Mouse (Mus musculus) liver, adult 2 months (tissue): ENCODE data around the gene Arhgap44. TPM values are rescaled to one million over a fixed set of nuclear protein-coding genes. Genes with fewer than 3 reads are reported as not detected.

Experiments used
- DNase-seq: peaks from one replicate; pipeline ENCODE4 v3.0.0-alpha.2; 2011; ENCODE audit warnings: low read depth, low spot score; ENCODE audit errors: extremely low read depth
- H3K27ac ChIP-seq: fragments of 200-500 bp; replicated peaks from 2 replicates; pipeline ENCODE4 v1.5.1; 2012; ENCODE audit warnings: low read depth, mild to moderate bottlenecking, control low read depth, inconsistent platforms, low read length; ENCODE audit not compliant: insufficient read depth
- H3K27me3 ChIP-seq: fragments of 200-500 bp; 2 replicates; pipeline ENCODE4 v1.6.1; 2012; ENCODE audit warnings: mild to moderate bottlenecking, moderate library complexity, low read length, inconsistent platforms; ENCODE audit not compliant: control insufficient read depth, insufficient read depth
- H3K36me3 ChIP-seq: fragments of 200-500 bp; 2 replicates; pipeline ENCODE4 v1.6.1; 2012; ENCODE audit warnings: low read length, inconsistent platforms; ENCODE audit not compliant: control insufficient read depth, insufficient read depth
- H3K4me1 ChIP-seq: fragments of 200-500 bp; 2 replicates; pipeline ENCODE4 v1.6.1; 2011; ENCODE audit warnings: low read length; ENCODE audit not compliant: control insufficient read depth, insufficient read depth
- H3K4me3 ChIP-seq: fragments of 200-500 bp; 2 replicates; pipeline ENCODE4 v1.5.1; 2011; ENCODE audit warnings: low read depth, mild to moderate bottlenecking, control low read depth, low read length, moderate library complexity; ENCODE audit not compliant: insufficient read depth
- H3K79me2 ChIP-seq: fragments of 200-500 bp; 2 replicates; pipeline ENCODE4 v1.6.1; 2012; ENCODE audit warnings: inconsistent platforms, mild to moderate bottlenecking, low read length, moderate library complexity; ENCODE audit not compliant: control insufficient read depth, insufficient read depth
- H3K9ac ChIP-seq: fragments of 200-500 bp; 2 replicates; pipeline ENCODE4 v1.6.1; 2012; ENCODE audit warnings: low read depth, mild to moderate bottlenecking, control low read depth, inconsistent platforms, low read length
- CTCF ChIP-seq: fragments of 200-500 bp; IDR thresholded peaks from 2 replicates; pipeline ENCODE4 v1.5.1; 2011; ENCODE audit warnings: low read depth, low read length, control low read depth
- POLR2A ChIP-seq: fragments of 200-500 bp; IDR thresholded peaks from 2 replicates; pipeline ENCODE4 v1.6.1; 2011; ENCODE audit warnings: low read length, control low read depth; ENCODE audit not compliant: insufficient read depth; ENCODE audit errors: extremely low read depth
- WGBS: fragments of 180-500 bp; shearing (Covaris S2); methylation state at CpG from one replicate; pipeline ENCODE4 v1.1.7; 2018; 5-methylcytosine and 5-hydroxymethylcytosine counted together
- polyA plus RNA-seq: library from polyadenylated mRNA; depleted of rRNA; stranded (reverse); fragments of >200 nt; gene quantifications from 2 replicates; pipeline ENCODE4 v1.2.3, GENCODE M21; 2012
- total RNA-seq: library from RNA; depleted of rRNA; stranded (reverse); fragments of >200 nt; gene quantifications from 2 replicates; pipeline ENCODE4 v1.2.3, GENCODE M21; 2014

The Arhgap44 gene
- total and polyA plus RNA-seq, 2 experiments, result 0.64 to 0.65 TPM

GRCm38 (mm10) chr11:65104076-65104475, 58.7 kb downstream of the Arhgap44 start:
- WGBS, result 95% methylated on average over 3 of the region's 3 CpGs
- H3K9ac ChIP-seq, result no peak overlapping the region
- no peaks in the 10 kb centered on the region for H3K79me2 ChIP-seq
- H3K27me3 ChIP-seq, result no peaks in the 10 kb centered on the region
- no peak overlapping the region for H3K27ac ChIP-seq
- DNase-seq, result no peak
- H3K4me1 ChIP-seq, result peaks cover 4% of the 10 kb centered on the region
- H3K4me3 ChIP-seq, result no peak overlapping the region
- TF ChIP-seq CTCF (no peak), POLR2A (no peak)
- H3K36me3 ChIP-seq, result no peaks in the 10 kb centered on the region

DNA sequence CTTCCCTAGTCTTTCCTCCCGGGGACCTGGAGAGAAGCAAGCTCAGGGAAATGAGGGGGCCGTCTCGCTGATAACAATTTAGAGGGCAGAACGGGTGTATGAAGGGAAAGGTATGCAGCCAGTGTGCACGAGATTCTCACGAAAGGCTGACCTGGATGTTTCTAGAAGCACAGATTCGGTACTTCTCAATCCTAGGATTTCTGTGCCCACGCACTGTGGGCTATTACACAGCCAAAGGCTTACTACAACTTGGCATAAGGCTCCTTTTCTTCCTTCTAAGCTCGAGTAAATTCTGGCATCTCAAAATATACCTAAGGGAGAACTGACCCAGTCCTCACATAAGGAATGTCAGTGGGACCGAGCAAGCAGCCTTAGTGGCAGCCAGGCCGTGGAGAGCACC, 61.6 kb downstream of the Arhgap44 start:
- no peaks in the 10 kb centered on the region for H3K36me3 ChIP-seq
- 83% methylated on average over 11 of the region's 11 CpGs for WGBS
- no peak overlapping the region for H3K9ac ChIP-seq
- H3K27me3 ChIP-seq, result no peaks in the 10 kb centered on the region
- H3K79me2 ChIP-seq, result no peaks in the 10 kb centered on the region
- no peak for TF ChIP-seq CTCF
- no peak for TF ChIP-seq POLR2A
- H3K4me3 ChIP-seq, result no peak overlapping the region
- no peaks in the 10 kb centered on the region for H3K4me1 ChIP-seq
- H3K27ac ChIP-seq, result no peak overlapping the region
- DNase-seq, result no peak

DNA sequence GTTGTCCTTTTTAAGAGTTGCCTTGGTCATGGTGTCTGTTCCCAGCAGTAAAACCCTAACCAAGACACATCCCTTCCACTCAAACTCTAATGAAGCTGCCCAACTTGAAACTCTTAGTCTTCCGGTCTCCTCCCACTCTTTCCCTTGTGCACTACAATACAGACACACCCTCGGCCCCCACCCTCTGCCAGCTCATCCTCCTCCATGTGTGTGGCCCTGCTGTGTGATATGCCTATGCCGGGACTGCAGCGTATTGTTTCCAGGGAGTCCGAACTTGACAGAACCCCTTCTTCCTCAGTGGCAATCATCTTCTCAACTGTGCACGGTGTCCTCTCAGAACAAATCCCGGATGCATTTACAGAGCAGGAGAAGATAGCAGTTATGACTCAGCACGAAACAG, 62.7 kb downstream of the Arhgap44 start:
- no peaks in the 10 kb centered on the region for H3K79me2 ChIP-seq
- no peaks in the 10 kb centered on the region for H3K36me3 ChIP-seq
- no peaks in the 10 kb centered on the region for H3K4me1 ChIP-seq
- no peak overlapping the region for H3K4me3 ChIP-seq
- no peaks in the 10 kb centered on the region for H3K27me3 ChIP-seq
- TF ChIP-seq POLR2A (no peak), CTCF (no peak)
- DNase-seq, result no peak
- H3K27ac ChIP-seq, result no peak overlapping the region
- H3K9ac ChIP-seq, result no peak overlapping the region
- WGBS, result 88% methylated on average over 8 of the region's 8 CpGs

- no peaks in the 10 kb centered on the region for H3K36me3 ChIP-seq
- H3K27me3 ChIP-seq, result no peaks in the 10 kb centered on the region
- no peak for TF ChIP-seq CTCF
- TF ChIP-seq POLR2A, result no peak
- H3K27ac ChIP-seq, result no peak overlapping the region
- H3K9ac ChIP-seq, result no peak overlapping the region
- no peaks in the 10 kb centered on the region for H3K4me1 ChIP-seq
- DNase-seq, result no peak
- H3K79me2 ChIP-seq, result no peaks in the 10 kb centered on the region
- WGBS, result 83% methylated on average over 4 of the region's 4 CpGs
- no peak overlapping the region for H3K4me3 ChIP-seq
Observed at GRCm38 (mm10) chr11:65097526-65098070, 65.2 kb downstream of the Arhgap44 start.

DNA sequence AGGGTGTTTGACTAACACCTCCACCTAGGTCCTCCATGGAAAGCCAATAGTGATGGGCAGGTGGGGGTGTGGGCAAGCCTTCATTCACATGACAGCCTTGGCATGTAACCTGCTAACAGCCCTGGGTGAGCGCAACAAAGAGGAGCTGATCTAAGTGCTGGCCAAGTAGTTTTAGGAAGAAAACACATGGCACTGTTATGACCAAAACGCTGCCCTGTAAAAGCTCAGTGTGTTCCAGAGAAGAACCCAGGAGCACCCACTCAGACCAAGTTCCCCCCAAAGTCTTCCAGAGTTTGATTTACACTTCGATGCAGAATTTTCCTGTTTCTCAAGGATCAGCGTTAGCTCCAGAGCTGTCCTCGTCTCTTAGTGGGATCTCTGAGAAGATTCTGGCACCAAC, 65.9 kb downstream of the Arhgap44 start:
- Histone ChIP-seq H3K9ac (no peak overlapping the region), H3K27ac (no peak overlapping the region), H3K79me2 (no peaks in the 10 kb centered on the region), H3K27me3 (no peaks in the 10 kb centered on the region), H3K36me3 (no peaks in the 10 kb centered on the region), H3K4me1 (no peaks in the 10 kb centered on the region), H3K4me3 (no peak overlapping the region)
- no peak for DNase-seq
- WGBS, result 91% methylated on average over 5 of the region's 5 CpGs
- no peak for TF ChIP-seq CTCF
- no peak for TF ChIP-seq POLR2A

DNA sequence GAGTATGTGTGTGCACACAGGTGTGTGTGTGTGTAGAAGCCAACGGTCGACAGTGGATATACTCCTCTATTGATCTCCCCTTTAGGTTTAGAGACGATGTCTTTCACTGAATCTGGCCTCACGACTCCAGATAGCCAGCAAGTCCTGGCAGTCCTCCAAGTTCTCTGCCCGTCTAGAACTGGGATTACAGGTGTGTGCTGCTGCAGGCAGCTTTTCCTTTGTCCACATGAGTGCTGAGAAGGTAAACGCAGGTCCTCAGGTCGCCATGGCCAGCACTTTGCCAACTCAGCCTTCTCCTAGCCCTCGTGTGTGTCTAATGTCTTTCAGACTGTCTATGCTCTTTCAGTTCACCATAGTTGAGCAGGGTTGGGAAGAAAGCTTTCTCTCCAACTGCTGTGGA, 69.9 kb downstream of the Arhgap44 start:
- WGBS, result 38% methylated on average over 8 of the region's 8 CpGs
- TF ChIP-seq POLR2A (no peak), CTCF (no peak)
- H3K4me1 ChIP-seq, result no peaks in the 10 kb centered on the region
- H3K79me2 ChIP-seq, result no peaks in the 10 kb centered on the region
- no peak overlapping the region for H3K4me3 ChIP-seq
- H3K27me3 ChIP-seq, result no peaks in the 10 kb centered on the region
- no peaks in the 10 kb centered on the region for H3K36me3 ChIP-seq
- no peak overlapping the region for H3K27ac ChIP-seq
- DNase-seq, result no peak
- H3K9ac ChIP-seq, result no peak overlapping the region
